Mouse (Mus musculus) ES-Bruce4 (cell line): ENCODE results near the gene Siglec1. TPM values are rescaled to one million over a fixed set of nuclear protein-coding genes. Genes with fewer than 3 reads are reported as not detected.

Source experiments
- H3K27ac ChIP-seq: 2 replicates; pipeline ENCODE4 v1.5.1; 2012; ENCODE audit warnings: low read length, inconsistent platforms; ENCODE audit not compliant: insufficient read depth
- H3K27me3 ChIP-seq: 2 replicates; pipeline ENCODE4 v1.6.1; 2012; ENCODE audit warnings: mild to moderate bottlenecking, low read length, inconsistent platforms; ENCODE audit not compliant: control insufficient read depth, poor library complexity, insufficient read depth, severe bottlenecking
- H3K36me3 ChIP-seq: 2 replicates; pipeline ENCODE4 v1.6.1; 2012; ENCODE audit warnings: inconsistent platforms, mild to moderate bottlenecking, low read length, moderate library complexity; ENCODE audit not compliant: control insufficient read depth, poor library complexity, insufficient read depth, severe bottlenecking
- H3K4me1 ChIP-seq: one replicate; pipeline ENCODE4 v1.8.1; 2011; ENCODE audit warnings: low read length; ENCODE audit not compliant: control insufficient read depth, insufficient read depth
- H3K4me3 ChIP-seq: 2 replicates; pipeline ENCODE4 v1.5.1; 2011; ENCODE audit warnings: low read depth, mild to moderate bottlenecking, low read length
- H3K9ac ChIP-seq: 2 replicates; pipeline ENCODE4 v1.6.1; 2012; ENCODE audit warnings: low read depth, mild to moderate bottlenecking, inconsistent platforms; ENCODE audit not compliant: poor library complexity, severe bottlenecking
- H3K9me3 ChIP-seq: replicated peaks from 2 replicates; pipeline ENCODE4 v1.6.1; 2012; ENCODE audit warnings: mild to moderate bottlenecking, low read length, inconsistent platforms; ENCODE audit not compliant: control insufficient read depth, poor library complexity, insufficient read depth, severe bottlenecking
- CTCF ChIP-seq: IDR thresholded peaks from one replicate; pipeline ENCODE4 v1.8.1; 2011; ENCODE audit warnings: low read depth, low read length
- EP300 ChIP-seq: IDR thresholded peaks from 2 replicates; pipeline ENCODE4 v1.6.1; 2011; ENCODE audit warnings: low read depth, low read length; ENCODE audit not compliant: insufficient read depth
- POLR2A ChIP-seq: IDR thresholded peaks from one replicate; pipeline ENCODE4 v1.8.1; 2011; ENCODE audit warnings: low read length; ENCODE audit not compliant: insufficient read depth
- polyA plus RNA-seq: library from polyadenylated mRNA; stranded (reverse); fragments of >200 nt; gene quantifications from 2 replicates; pipeline ENCODE4 v1.2.4, GENCODE M21; 2011; ENCODE audit warnings: low read depth; ENCODE audit not compliant: missing spikeins, insufficient read depth, insufficient read length

Gene Siglec1
- polyA plus RNA-seq, 1 experiment = 0.16 TPM

- TF ChIP-seq POLR2A (no peak), EP300 (no peak), CTCF (no peak)
- H3K4me1 ChIP-seq = no peaks in the 10 kb centered on the region
- no peaks in the 10 kb centered on the region for H3K9me3 ChIP-seq
- H3K9ac ChIP-seq = no peak overlapping the region
- no peak overlapping the region for H3K27ac ChIP-seq
- no peaks in the 10 kb centered on the region for H3K36me3 ChIP-seq
- H3K4me3 ChIP-seq = no peak overlapping the region
- H3K27me3 ChIP-seq = no peaks in the 10 kb centered on the region
These were observed 14.0 kb downstream of the Siglec1 start for GRCm38 (mm10) chr2:131072536-131072935.

- H3K4me1 ChIP-seq = no peaks in the 10 kb centered on the region
- no peaks in the 10 kb centered on the region for H3K36me3 ChIP-seq
- TF ChIP-seq POLR2A (no peak), EP300 (no peak), CTCF (no peak)
- no peaks in the 10 kb centered on the region for H3K9me3 ChIP-seq
- H3K4me3 ChIP-seq = no peak overlapping the region
- no peak overlapping the region for H3K9ac ChIP-seq
- no peaks in the 10 kb centered on the region for H3K27me3 ChIP-seq
- H3K27ac ChIP-seq = no peak overlapping the region
These were observed 19.1 kb downstream of the Siglec1 start for GRCm38 (mm10) chr2:131067481-131067880.

- Histone ChIP-seq H3K4me3 (no peak overlapping the region), H3K27ac (no peak overlapping the region), H3K9me3 (no peaks in the 10 kb centered on the region), H3K4me1 (no peaks in the 10 kb centered on the region), H3K9ac (no peak overlapping the region), H3K36me3 (no peaks in the 10 kb centered on the region), H3K27me3 (no peaks in the 10 kb centered on the region)
- TF ChIP-seq POLR2A = no peak
- no peak for TF ChIP-seq EP300
- TF ChIP-seq CTCF = no peak
These were observed 20.2 kb downstream of the Siglec1 start for GRCm38 (mm10) chr2:131066342-131066741.

- Histone ChIP-seq H3K9me3 (no peaks in the 10 kb centered on the region), H3K27ac (no peak within 1 kb of the TSS), H3K4me3 (peak within 1 kb of the TSS; percentile 18; the same call in 1 of the 2 replicates), H3K9ac (no peak within 1 kb of the TSS), H3K4me1 (no peaks in the 10 kb centered on the region), H3K27me3 (no peaks in the 10 kb centered on the region), H3K36me3 (no peaks in the 10 kb centered on the region)
- no peak for TF ChIP-seq EP300
- no peak for TF ChIP-seq CTCF
- TF ChIP-seq POLR2A = no peak
These were observed 23.1 kb downstream of the Siglec1 start, which contains the start of gene Adam33 for GRCm38 (mm10) chr2:131063404-131063864. Gene Adam33, minus strand, starts transcription at chr2:131063814.

GRCm38 (mm10) chr2:131061607-131062006 lies 25.0 kb downstream of the Siglec1 start:
- H3K36me3 ChIP-seq = no peaks in the 10 kb centered on the region
- TF ChIP-seq EP300 (no peak), CTCF (no peak), POLR2A (no peak)
- no peaks in the 10 kb centered on the region for H3K4me1 ChIP-seq
- no peaks in the 10 kb centered on the region for H3K9me3 ChIP-seq
- no peak overlapping the region for H3K4me3 ChIP-seq
- no peak overlapping the region for H3K9ac ChIP-seq
- H3K27ac ChIP-seq = no peak overlapping the region
- H3K27me3 ChIP-seq = no peaks in the 10 kb centered on the region

GRCm38 (mm10) chr2:131060784-131061183 lies 25.8 kb downstream of the Siglec1 start:
- no peaks in the 10 kb centered on the region for H3K36me3 ChIP-seq
- no peaks in the 10 kb centered on the region for H3K9me3 ChIP-seq
- H3K4me1 ChIP-seq = no peaks in the 10 kb centered on the region
- H3K4me3 ChIP-seq = no peak overlapping the region
- TF ChIP-seq POLR2A = no peak
- no peak for TF ChIP-seq CTCF
- no peak for TF ChIP-seq EP300
- H3K27me3 ChIP-seq = no peaks in the 10 kb centered on the region
- H3K9ac ChIP-seq = no peak overlapping the region
- H3K27ac ChIP-seq = no peak overlapping the region
